Mouse (Mus musculus): ENCODE measurements around the gene Gm5089. TPM values are rescaled to one million over a fixed set of nuclear protein-coding genes. Genes with fewer than 3 reads are reported as not detected.
"Not testable (repeated sequence)": the region's sequence is repeated elsewhere in the genome, so short reads cannot be mapped to it uniquely, and the experiment has no call there.

The Gm5089 gene
- polyA plus RNA-seq, 1 experiment, result not detected

DNA sequence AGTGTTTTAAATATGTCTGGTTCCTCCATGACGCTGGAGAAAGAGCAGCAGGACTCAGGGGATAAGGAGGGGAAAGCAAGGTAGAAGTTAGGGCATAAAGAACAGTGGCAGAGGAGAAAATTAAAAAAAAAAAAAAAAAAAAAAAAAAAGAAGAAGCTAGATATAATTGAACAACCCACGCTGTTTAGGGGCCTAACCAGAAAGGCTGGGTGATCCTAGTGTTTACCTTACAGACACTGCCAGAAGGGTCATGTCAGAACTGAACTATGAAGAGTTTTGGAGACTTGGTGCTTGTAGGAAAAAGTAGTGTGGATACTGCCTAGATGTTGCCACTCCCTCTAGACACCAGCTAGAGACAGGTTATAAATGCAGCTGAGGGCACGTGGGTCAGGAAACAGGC lies 10.6 kb upstream of the Gm5089 start:
- TF ChIP-seq GATA1 (IDR thresholded peaks at IDR 0.05; ENCODE audit: low read length) (no peak), TAL1 (IDR thresholded peaks at IDR 0.05; ENCODE audit: low read length) (no peak; the same call in 2 of the 3 replicates)
- H3K4me3 ChIP-seq (replicated peaks), result no peak overlapping the region
- no peaks in the 10 kb centered on the region for H3K36me3 ChIP-seq (ENCODE audit: control insufficient read depth)
- peaks cover 62% of the 10 kb centered on the region for H3K27me3 ChIP-seq (ENCODE audit: control insufficient read depth)
- H3K9me3 ChIP-seq (ENCODE audit: control insufficient read depth, low read length), result peaks cover 2% of the 10 kb centered on the region; the same call in 1 of the 2 replicates
- H3K4me1 ChIP-seq (ENCODE audit: control insufficient read depth), result no peaks in the 10 kb centered on the region; the same call in 1 of the 2 replicates

GRCm38 (mm10) chr14:122460226-122460625 lies 9.3 kb upstream of the Gm5089 start:
- no peak overlapping the region for H3K4me3 ChIP-seq (replicated peaks)
- no peaks in the 10 kb centered on the region for H3K36me3 ChIP-seq (ENCODE audit: control insufficient read depth)
- TF ChIP-seq TAL1 (IDR thresholded peaks at IDR 0.05; ENCODE audit: low read length) (no peak), GATA1 (IDR thresholded peaks at IDR 0.05; ENCODE audit: low read length) (no peak)
- H3K4me1 ChIP-seq (ENCODE audit: control insufficient read depth), result no peaks in the 10 kb centered on the region; the same call in 1 of the 2 replicates
- peaks cover 54% of the 10 kb centered on the region for H3K27me3 ChIP-seq (ENCODE audit: control insufficient read depth)
- H3K9me3 ChIP-seq (ENCODE audit: control insufficient read depth, low read length), result peaks cover 2% of the 10 kb centered on the region; the same call in 1 of the 2 replicates

GRCm38 (mm10) chr14:122459776-122460175 lies 8.9 kb upstream of the Gm5089 start:
- TF ChIP-seq GATA1 (IDR thresholded peaks at IDR 0.05; ENCODE audit: low read length) (no peak), TAL1 (IDR thresholded peaks at IDR 0.05; ENCODE audit: low read length) (no peak)
- Histone ChIP-seq H3K4me3 (replicated peaks) (no peak overlapping the region), H3K9me3 (ENCODE audit: control insufficient read depth, low read length) (peaks cover 2% of the 10 kb centered on the region; the same call in 1 of the 2 replicates), H3K27me3 (ENCODE audit: control insufficient read depth) (peaks cover 54% of the 10 kb centered on the region), H3K4me1 (ENCODE audit: control insufficient read depth) (no peaks in the 10 kb centered on the region; the same call in 1 of the 2 replicates), H3K36me3 (ENCODE audit: control insufficient read depth) (no peaks in the 10 kb centered on the region)

- H3K4me3 ChIP-seq (replicated peaks); H3K9me3 ChIP-seq (ENCODE audit: control insufficient read depth, low read length); H3K36me3 ChIP-seq (ENCODE audit: control insufficient read depth); H3K4me1 ChIP-seq (ENCODE audit: control insufficient read depth): not testable (repeated sequence)
- peaks cover 53% of the 10 kb centered on the region for H3K27me3 ChIP-seq (ENCODE audit: control insufficient read depth)
Observed at GRCm38 (mm10) chr14:122459332-122459731, 8.4 kb upstream of the Gm5089 start.

DNA sequence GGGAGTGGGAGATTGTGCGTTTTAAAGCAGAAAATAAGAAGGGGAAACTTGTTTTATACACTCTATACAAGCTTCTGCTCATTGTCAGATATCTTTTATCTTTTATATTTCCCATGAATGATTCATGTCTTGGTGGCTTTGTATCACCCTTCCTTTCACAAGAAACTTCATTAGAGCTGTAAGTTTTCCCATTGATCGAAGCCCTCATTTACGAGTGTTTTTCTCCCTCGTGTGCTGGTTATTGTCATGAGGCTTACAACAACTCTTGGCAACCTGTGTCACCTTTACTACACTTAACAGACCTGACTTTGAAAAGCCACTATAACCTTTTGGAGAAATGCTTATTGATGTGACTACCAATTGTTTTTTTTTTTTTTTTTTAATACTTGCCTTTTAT lies 4.6 kb upstream of the Gm5089 start:
- TF ChIP-seq GATA1 (IDR thresholded peaks at IDR 0.05; ENCODE audit: low read length) (no peak), TAL1 (IDR thresholded peaks at IDR 0.05; ENCODE audit: low read length) (no peak)
- Histone ChIP-seq H3K4me3 (replicated peaks) (no peak overlapping the region), H3K9me3 (ENCODE audit: control insufficient read depth, low read length) (no peaks in the 10 kb centered on the region), H3K4me1 (ENCODE audit: control insufficient read depth) (no peaks in the 10 kb centered on the region), H3K36me3 (ENCODE audit: control insufficient read depth) (no peaks in the 10 kb centered on the region), H3K27me3 (ENCODE audit: control insufficient read depth) (peaks cover 58% of the 10 kb centered on the region)

DNA sequence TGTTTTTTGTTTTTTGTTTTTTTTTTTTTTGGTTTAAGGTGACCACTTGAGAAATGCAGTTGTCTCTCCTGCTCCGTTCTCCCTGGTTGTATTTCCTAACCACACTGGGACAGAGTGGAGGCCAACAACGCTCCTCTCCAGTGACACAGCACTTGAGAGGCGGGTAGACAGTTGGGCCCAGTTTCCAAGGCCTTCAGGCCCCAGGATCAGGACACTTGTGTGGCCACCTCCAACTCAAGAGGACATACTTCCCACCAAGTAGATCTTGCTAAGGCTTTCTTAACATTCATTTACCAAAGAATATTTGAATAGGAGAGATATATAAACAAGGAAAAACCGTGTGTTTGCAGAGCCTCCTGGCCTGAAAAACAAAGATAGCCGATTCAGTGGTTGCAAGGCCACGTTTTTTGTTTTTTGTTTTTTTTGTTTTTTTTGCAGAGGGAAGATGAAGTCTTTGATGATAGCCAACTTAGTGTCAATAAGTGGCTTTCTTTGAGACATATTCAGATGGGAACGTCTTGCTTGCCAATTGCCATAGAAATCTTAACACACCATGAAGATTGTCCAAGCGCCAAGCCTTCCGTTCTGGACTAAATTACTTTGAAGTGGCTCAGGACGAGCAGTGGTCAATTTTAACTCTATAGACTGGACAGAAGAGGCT lies 4.1 kb upstream of the Gm5089 start:
- Histone ChIP-seq H3K9me3 (ENCODE audit: control insufficient read depth, low read length) (no peaks in the 10 kb centered on the region), H3K27me3 (ENCODE audit: control insufficient read depth) (peaks cover 59% of the 10 kb centered on the region), H3K4me3 (replicated peaks) (no peak overlapping the region), H3K4me1 (ENCODE audit: control insufficient read depth) (no peaks in the 10 kb centered on the region), H3K36me3 (ENCODE audit: control insufficient read depth) (no peaks in the 10 kb centered on the region)
- TF ChIP-seq TAL1 (IDR thresholded peaks at IDR 0.05; ENCODE audit: low read length) (no peak), GATA1 (IDR thresholded peaks at IDR 0.05; ENCODE audit: low read length) (no peak)

DNA sequence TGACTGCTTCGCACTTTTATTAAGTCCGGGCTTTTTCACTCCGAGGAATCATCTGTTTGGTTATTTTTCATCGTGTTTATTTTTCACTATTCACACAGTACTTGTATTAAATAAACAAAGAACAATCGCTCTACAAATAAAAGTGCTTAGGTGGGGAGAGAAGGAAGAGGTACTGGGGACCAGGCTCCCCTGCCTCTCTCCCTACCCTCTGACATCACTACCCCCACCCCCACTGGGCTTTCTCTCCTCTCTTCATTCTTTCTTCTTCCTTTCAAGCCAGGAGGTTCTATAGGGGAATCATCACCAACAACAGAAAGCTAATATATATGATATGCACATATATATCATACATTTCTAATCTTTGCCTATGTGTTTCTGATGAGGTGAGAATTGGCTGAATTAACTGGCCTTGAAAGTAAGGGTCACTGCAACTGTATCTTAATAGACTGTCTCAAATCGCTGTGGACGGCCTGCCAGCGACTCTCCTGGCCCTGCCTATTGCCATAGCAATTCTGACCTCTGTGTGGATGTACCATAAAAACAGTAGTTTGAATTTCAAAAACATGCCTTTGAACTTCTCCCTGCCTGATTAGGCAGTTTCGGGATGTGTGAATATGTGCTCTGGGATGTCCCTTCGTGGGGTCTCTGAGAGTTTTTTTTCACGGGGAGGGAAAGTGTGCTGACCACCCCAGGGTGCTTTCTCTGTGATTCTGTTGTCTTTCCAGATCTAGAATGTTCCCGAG lies 3.3 kb upstream of the Gm5089 start:
- TF ChIP-seq GATA1 (IDR thresholded peaks at IDR 0.05; ENCODE audit: low read length) (no peak), TAL1 (IDR thresholded peaks at IDR 0.05; ENCODE audit: low read length) (no peak)
- Histone ChIP-seq H3K9me3 (ENCODE audit: control insufficient read depth, low read length) (no peaks in the 10 kb centered on the region), H3K27me3 (ENCODE audit: control insufficient read depth) (peaks cover 63% of the 10 kb centered on the region), H3K4me3 (replicated peaks) (no peak overlapping the region), H3K36me3 (ENCODE audit: control insufficient read depth) (no peaks in the 10 kb centered on the region), H3K4me1 (ENCODE audit: control insufficient read depth) (no peaks in the 10 kb centered on the region)

DNA sequence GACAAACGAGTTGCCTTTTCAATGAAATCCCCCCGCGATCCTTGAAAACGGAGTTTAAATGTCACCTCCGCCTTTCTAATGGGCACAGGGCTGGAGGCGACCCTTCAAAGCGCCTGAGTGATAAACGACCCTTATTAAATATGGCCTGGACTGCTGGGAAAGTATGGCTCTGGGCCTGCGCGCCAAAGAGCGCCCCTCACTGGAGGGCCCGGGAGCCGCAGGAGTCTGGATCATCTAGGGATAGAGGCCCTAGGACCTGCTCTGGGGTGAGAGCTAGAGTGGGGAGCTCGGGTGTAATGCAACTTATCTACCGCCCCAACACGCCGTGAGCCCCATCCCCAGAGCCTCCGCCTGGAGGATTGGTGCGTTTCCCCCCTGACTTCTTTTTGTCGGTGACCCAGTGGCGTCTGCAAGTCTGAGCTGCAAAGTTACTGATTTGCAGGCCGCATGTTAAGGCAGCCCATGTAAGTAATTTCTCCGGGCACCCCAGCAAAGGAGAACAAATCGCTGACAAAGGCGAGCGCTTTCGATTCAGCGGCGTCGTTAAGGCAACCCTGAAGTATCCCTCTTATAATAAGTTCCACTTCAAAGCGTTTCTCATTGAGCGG lies 2.6 kb upstream of the Gm5089 start:
- Histone ChIP-seq H3K4me1 (ENCODE audit: control insufficient read depth) (no peaks in the 10 kb centered on the region), H3K4me3 (replicated peaks) (no peak overlapping the region), H3K36me3 (ENCODE audit: control insufficient read depth) (no peaks in the 10 kb centered on the region), H3K27me3 (ENCODE audit: control insufficient read depth) (peaks cover 68% of the 10 kb centered on the region), H3K9me3 (ENCODE audit: control insufficient read depth, low read length) (no peaks in the 10 kb centered on the region)
- TF ChIP-seq TAL1 (IDR thresholded peaks at IDR 0.05; ENCODE audit: low read length) (no peak), GATA1 (IDR thresholded peaks at IDR 0.05; ENCODE audit: low read length) (no peak)

GRCm38 (mm10) chr14:122452701-122453387 lies 1.9 kb upstream of the Gm5089 start:
- peaks cover 70% of the 10 kb centered on the region for H3K27me3 ChIP-seq (ENCODE audit: control insufficient read depth)
- no peaks in the 10 kb centered on the region for H3K9me3 ChIP-seq (ENCODE audit: control insufficient read depth, low read length)
- H3K4me1 ChIP-seq (ENCODE audit: control insufficient read depth), result no peaks in the 10 kb centered on the region
- no peak overlapping the region for H3K4me3 ChIP-seq (replicated peaks)
- no peak for TF ChIP-seq GATA1 (IDR thresholded peaks at IDR 0.05; ENCODE audit: low read length)
- TF ChIP-seq TAL1 (IDR thresholded peaks at IDR 0.05; ENCODE audit: low read length), result no peak
- H3K36me3 ChIP-seq (ENCODE audit: control insufficient read depth), result no peaks in the 10 kb centered on the region

Measured in erythroblast, embryonic 14.5 days (primary cell).